8 mouse cellular contexts compared by ENCODE assay signal in genomic region chr14:75832982-75833381, GRCm38 (mm10). TPM values are rescaled to one million over a fixed set of nuclear protein-coding genes. Genes with fewer than 3 reads are reported as not detected.
DNase-seq lines count a peak whose midpoint lies in the region; ATAC-seq lines count a peak whose summit lies in the region.

No protein-coding gene starts in this region.

- no peak for DNase-seq in heart, adult 8-10 months (ENCODE audit: low spot score)
- DNase-seq in embryonic facial prominence, embryonic 10.5 days (ENCODE audit: low spot score) = peak; percentile 38
- DNase-seq in layer of hippocampus, adult 9-11 months = no peak
- DNase-seq in cerebellum, adult 18-20 months = no peak
- no peak for DNase-seq in layer of hippocampus, postnatal 14 days (ENCODE audit: low spot score in 2 of 2)

- peak overlapping the region; percentile 90; the same call in 1 of the 2 replicates for H3K9ac ChIP-seq in heart, embryonic 12.5 days
- H3K9ac ChIP-seq in kidney, embryonic 16.5 days (replicated peaks; ENCODE audit: low read length) = peak overlapping the region; percentile 80; the same call in 1 of the 2 replicates
- peak overlapping the region; percentile 21; the same call in 1 of the 2 replicates for H3K9ac ChIP-seq in midbrain, embryonic 12.5 days (replicated peaks)

- no peak for ATAC-seq in heart, embryonic 12.5 days (ENCODE audit: insufficient number of reproducible peaks, low FRiP score)
- no peak for ATAC-seq in kidney, embryonic 16.5 days (ENCODE audit: low FRiP score, low TSS enrichment)
- ATAC-seq in midbrain, embryonic 12.5 days (ENCODE audit: low FRiP score, low read depth) = no peak

- peak overlapping the region; percentile 98 for H3K27ac ChIP-seq in heart, embryonic 12.5 days (ENCODE audit: poor library complexity, severe bottlenecking)
- peak overlapping the region; percentile 95 for H3K27ac ChIP-seq in embryonic facial prominence, embryonic 10.5 days (replicated peaks)
- peak overlapping the region; percentile 99 for H3K27ac ChIP-seq in kidney, embryonic 16.5 days (ENCODE audit: low read length)
- 0 out of 2 replicates have a peak overlapping the region, but pooled peaks have one; percentile 82 for H3K27ac ChIP-seq in midbrain, embryonic 12.5 days (replicated peaks)

- no peaks in the 10 kb centered on the region for H3K36me3 ChIP-seq in heart, embryonic 12.5 days
- no peaks in the 10 kb centered on the region for H3K36me3 ChIP-seq in embryonic facial prominence, embryonic 10.5 days (replicated peaks)
- H3K36me3 ChIP-seq in kidney, embryonic 16.5 days (ENCODE audit: insufficient read depth, low read length) = no peaks in the 10 kb centered on the region
- no peaks in the 10 kb centered on the region for H3K36me3 ChIP-seq in midbrain, embryonic 12.5 days

- peaks cover 5% of the 10 kb centered on the region; the same call in 1 of the 2 replicates for H3K27me3 ChIP-seq in heart, embryonic 12.5 days (replicated peaks)
- H3K27me3 ChIP-seq in embryonic facial prominence, embryonic 10.5 days (replicated peaks; ENCODE audit: low read depth, poor library complexity, severe bottlenecking) = peaks cover 12% of the 10 kb centered on the region
- H3K27me3 ChIP-seq in kidney, embryonic 16.5 days (ENCODE audit: insufficient read depth, low read length) = peaks cover 7% of the 10 kb centered on the region; the same call in 1 of the 2 replicates
- peaks cover 14% of the 10 kb centered on the region for H3K27me3 ChIP-seq in midbrain, embryonic 12.5 days

- 33% methylated on average over 4 of the region's 4 CpGs for WGBS in heart, embryonic 12.5 days
- 32% methylated on average over 4 of the region's 4 CpGs for WGBS in embryonic facial prominence, embryonic 10.5 days
- WGBS in kidney, embryonic 16.5 days = 41% methylated on average over 4 of the region's 4 CpGs
- 20% methylated on average over 4 of the region's 4 CpGs for WGBS in midbrain, embryonic 12.5 days

- H3K9me3 ChIP-seq in heart, embryonic 12.5 days (replicated peaks) = no peaks in the 10 kb centered on the region
- H3K9me3 ChIP-seq in embryonic facial prominence, embryonic 10.5 days = no peaks in the 10 kb centered on the region
- H3K9me3 ChIP-seq in kidney, embryonic 16.5 days (ENCODE audit: low read length) = no peaks in the 10 kb centered on the region
- H3K9me3 ChIP-seq in midbrain, embryonic 12.5 days = no peaks in the 10 kb centered on the region

- H3K4me3 ChIP-seq in heart, embryonic 12.5 days = peak overlapping the region; percentile 57; the same call in 1 of the 2 replicates
- H3K4me3 ChIP-seq in embryonic facial prominence, embryonic 10.5 days = peak overlapping the region; percentile 61
- H3K4me3 ChIP-seq in kidney, embryonic 16.5 days (ENCODE audit: low read length) = peak overlapping the region; percentile 56
- no peak overlapping the region for H3K4me3 ChIP-seq in midbrain, embryonic 12.5 days

- H3K4me1 ChIP-seq in heart, embryonic 12.5 days (replicated peaks) = peaks cover 52% of the 10 kb centered on the region
- H3K4me1 ChIP-seq in embryonic facial prominence, embryonic 10.5 days = peaks cover 47% of the 10 kb centered on the region
- peaks cover 47% of the 10 kb centered on the region for H3K4me1 ChIP-seq in kidney, embryonic 16.5 days (ENCODE audit: insufficient read depth, low read length)
- H3K4me1 ChIP-seq in midbrain, embryonic 12.5 days = peaks cover 29% of the 10 kb centered on the region

- peak overlapping the region; percentile 99 for H3K4me2 ChIP-seq in heart, embryonic 12.5 days
- H3K4me2 ChIP-seq in kidney, embryonic 16.5 days (replicated peaks; ENCODE audit: low read depth, low read length) = peak overlapping the region; percentile 98
- H3K4me2 ChIP-seq in midbrain, embryonic 12.5 days (replicated peaks) = peak overlapping the region; percentile 90

RNA-seq across cellular contexts. Expression of gene Tpt1, which starts 11.9 kb away (rescaled TPM):
- polyA plus RNA-seq in heart, embryonic 12.5 days (2016; fragmentation: Nextera tagmentation; extraction: Ambion mirVana) = 921 and 928 TPM in 2 replicates
- 1,000 to 10,000 TPM; 2,668 to 3,319 (median 3,029) TPM for total RNA-seq in heart, adult 8-10 months (2022)
- polyA plus RNA-seq in embryonic facial prominence, embryonic 10.5 days (2016; fragmentation: Nextera tagmentation; extraction: Ambion mirVana) = 832 and 862 TPM in 2 replicates
- polyA plus RNA-seq in kidney, embryonic 16.5 days (2015; fragmentation: Nextera tagmentation; extraction: Ambion mirVana) = 868 and 911 TPM in 2 replicates
- polyA plus RNA-seq in midbrain, embryonic 12.5 days (2016; fragmentation: Nextera tagmentation; extraction: Ambion mirVana) = 921 and 956 TPM in 2 replicates
- total RNA-seq in layer of hippocampus, postnatal 14 days (2021) = 1,000 to 10,000 TPM; 1,171 to 1,217 TPM

RNA-seq across cellular contexts. Expression of gene Slc25a30, which starts 46.1 kb away (rescaled TPM):
- polyA plus RNA-seq in heart, embryonic 12.5 days (2016; fragmentation: Nextera tagmentation; extraction: Ambion mirVana) = 5.5 and 6.0 TPM in 2 replicates
- total RNA-seq in heart, adult 8-10 months (2022) = 10 to 100 TPM; 11.0 to 13.3 (median 11.6) TPM
- 7.0 and 7.1 TPM in 2 replicates for polyA plus RNA-seq in embryonic facial prominence, embryonic 10.5 days (2016; fragmentation: Nextera tagmentation; extraction: Ambion mirVana)
- 13.0 and 13.1 TPM in 2 replicates for polyA plus RNA-seq in kidney, embryonic 16.5 days (2015; fragmentation: Nextera tagmentation; extraction: Ambion mirVana)
- 7.5 and 8.3 TPM in 2 replicates for polyA plus RNA-seq in midbrain, embryonic 12.5 days (2016; fragmentation: Nextera tagmentation; extraction: Ambion mirVana)
- 10 to 100 TPM; 10.5 to 15.2 TPM for total RNA-seq in layer of hippocampus, postnatal 14 days (2021)

Comparison
In these comparisons a context has a peak if more than half of its experiments do, and no peak if none do; other contexts are left out.
1. H3K9ac ChIP-seq: peak in every context shown above with its lines; median percentile 90 in heart, embryonic 12.5 days; 80 in kidney, embryonic 16.5 days; 21 in midbrain, embryonic 12.5 days.